Mouse (Mus musculus): ENCODE results near the gene Hdgfl3.

DNA sequence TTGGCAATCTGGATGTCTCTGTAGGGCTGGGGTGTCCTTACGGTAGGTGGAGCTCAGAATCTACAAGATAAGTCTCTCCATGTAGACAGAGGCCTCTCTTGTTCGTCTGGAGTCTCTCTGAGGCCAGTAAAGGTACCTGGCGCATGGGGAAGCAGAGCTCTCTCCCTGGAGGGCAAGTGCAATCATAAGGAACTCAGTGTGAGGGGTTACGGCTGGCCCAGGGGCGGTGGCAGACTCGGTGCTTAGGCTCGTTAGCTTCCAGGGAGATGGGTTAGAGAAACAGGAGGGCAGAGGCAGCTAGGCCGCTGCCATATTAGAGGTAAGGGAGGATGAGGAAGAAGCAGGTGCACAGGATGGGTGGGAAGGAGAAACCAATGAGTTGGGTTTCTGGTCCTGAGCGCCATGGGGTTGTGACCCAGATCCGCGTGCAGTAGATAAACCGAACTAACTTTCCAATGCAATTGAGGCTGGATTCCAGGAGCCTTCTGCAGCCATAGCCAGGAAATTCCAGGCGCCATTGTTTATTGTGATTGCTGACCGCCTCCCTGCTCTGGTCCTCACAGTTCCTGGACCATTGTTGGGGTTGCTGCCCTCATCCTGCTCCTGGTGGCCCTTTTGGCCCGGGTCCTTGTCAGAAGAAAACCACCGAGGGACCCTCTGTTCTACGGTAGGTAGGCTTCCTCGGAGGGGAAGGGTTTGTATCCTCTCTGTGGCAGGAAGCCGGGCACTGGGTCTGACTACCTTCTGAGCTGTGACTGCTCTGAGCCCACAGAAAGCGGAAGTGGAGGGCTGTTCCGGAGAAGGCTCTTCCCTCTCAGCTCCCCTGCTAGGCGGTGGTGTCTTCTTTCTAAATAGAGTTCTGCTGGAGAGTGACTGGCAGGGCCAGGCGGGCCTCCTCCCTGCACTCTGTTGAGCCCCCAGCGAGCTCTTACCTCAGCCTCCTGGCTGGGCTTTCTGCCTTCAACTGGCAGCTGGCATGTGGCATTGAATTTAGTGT is 71.4 kb downstream of the Hdgfl3 start:
- TF ChIP-seq EP300 (IDR thresholded peaks at IDR 0.05; ENCODE audit: low read depth) (no peak), CTCF (IDR thresholded peaks at IDR 0.05; ENCODE audit: low read depth) (no peak)

Measured in heart, postnatal 0 days (tissue).